Mouse (Mus musculus) E14TG2a.4 (cell line): Measurements from ENCODE around the gene Dppa4.

Experiments
- CTCF ChIP-seq: conservative IDR thresholded peaks from 2 replicates; pipeline ENCODE4 v1.5.1; 2014; ENCODE audit warnings: low read length
- NANOG ChIP-seq: IDR thresholded peaks from 2 replicates; pipeline ENCODE4 v1.6.1; 2014; ENCODE audit warnings: borderline replicate concordance, low read length, mixed read lengths
- POU5F1 ChIP-seq: IDR thresholded peaks from 2 replicates; pipeline ENCODE4 v1.6.1; 2014; ENCODE audit warnings: low read length, borderline replicate concordance

DNA sequence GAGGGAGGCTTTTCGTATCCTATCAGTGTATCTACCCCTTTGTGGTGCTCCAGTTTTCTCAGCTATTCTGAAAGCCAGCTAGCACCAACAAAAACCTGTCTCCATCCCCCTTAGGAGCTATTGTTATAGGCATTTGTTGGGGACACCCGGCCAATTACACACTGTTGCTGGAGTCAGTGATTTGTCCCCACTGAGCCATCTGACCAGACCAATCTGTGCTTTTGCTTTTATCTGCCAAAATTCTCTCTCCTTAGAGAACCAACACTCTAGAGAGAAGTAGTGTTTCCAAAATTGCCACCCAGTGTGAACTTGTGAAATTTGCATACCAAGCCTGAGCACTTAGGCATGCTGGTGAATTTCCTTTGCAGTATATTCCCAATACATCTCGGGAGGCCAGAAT, 31.8 kb downstream of the Dppa4 start:
- TF ChIP-seq CTCF (no peak), POU5F1 (no peak), NANOG (no peak)
